Mouse (Mus musculus) hindbrain, embryonic 14.5 days (tissue): ENCODE measurements around the gene Maml2. TPM values are rescaled to one million over a fixed set of nuclear protein-coding genes. Genes with fewer than 3 reads are reported as not detected.

Experiments used
- ATAC-seq: fragments of 200-750 bp; cut with Nextera tagmentation; 2 replicates; pipeline ENCODE4 v1.8.0; 2017; ENCODE audit warnings: moderate number of reproducible peaks, mild to moderate bottlenecking, moderate TSS enrichment, moderate library complexity; ENCODE audit not compliant: low FRiP score
- DNase-seq: peaks from one replicate; pipeline ENCODE4 v3.0.0-alpha.2; 2015; ENCODE audit warnings: low spot score
- H3K27ac ChIP-seq: fragments of 300-500 bp; sonication (generic); 2 replicates; pipeline ENCODE4 v1.5.1; 2014; ENCODE audit warnings: mild to moderate bottlenecking, moderate library complexity
- H3K27me3 ChIP-seq: fragments of 300-500 bp; sonication (generic); 2 replicates; pipeline ENCODE4 v1.6.1; 2014; ENCODE audit warnings: mild to moderate bottlenecking, low read length, mixed read lengths; ENCODE audit not compliant: control insufficient read depth, insufficient read depth
- H3K36me3 ChIP-seq: fragments of 300-500 bp; sonication (generic); replicated peaks from 2 replicates; pipeline ENCODE4 v1.6.1; 2014; ENCODE audit not compliant: control insufficient read depth, insufficient read depth
- H3K4me1 ChIP-seq: fragments of 300-500 bp; sonication (generic); replicated peaks from 2 replicates; pipeline ENCODE4 v1.6.1; 2014; ENCODE audit warnings: antibody characterized with exemption, low read length, mixed read lengths; ENCODE audit not compliant: control insufficient read depth, insufficient read depth
- H3K4me2 ChIP-seq: fragments of 300-500 bp; sonication (generic); replicated peaks from 2 replicates; pipeline ENCODE4 v1.6.1; 2014; ENCODE audit warnings: mild to moderate bottlenecking, moderate library complexity
- H3K4me3 ChIP-seq: fragments of 300-500 bp; sonication (generic); replicated peaks from 2 replicates; pipeline ENCODE4 v1.5.1; 2014; ENCODE audit warnings: mild to moderate bottlenecking, low read length
- H3K9ac ChIP-seq: fragments of 300-500 bp; sonication (generic); 2 replicates; pipeline ENCODE4 v1.6.1; 2014
- H3K9me3 ChIP-seq: fragments of 300-500 bp; sonication (generic); 2 replicates; pipeline ENCODE4 v1.6.1; 2016; ENCODE audit warnings: low read length; ENCODE audit not compliant: control insufficient read depth
- whole genome bisulfite sequencing: fragments of 180-500 bp; shearing (Covaris S2); extraction: QIAGEN DNeasy Blood & Tissue Kit; methylation state at CpG from one replicate; pipeline ENCODE4 v1.1.7; 2014; 5-methylcytosine and 5-hydroxymethylcytosine counted together
- polyA plus RNA-seq: library from polyadenylated mRNA; unstranded; fragments of >200 nt; fragmentation: Nextera tagmentation; extraction: Ambion mirVana; gene quantifications from 2 replicates; pipeline ENCODE4 v1.2.1, GENCODE M21; 2014

Gene Maml2
- polyA plus RNA-seq, 1 experiment from 2014 or later, result 10.8 TPM

GRCm38 (mm10) chr9:13574059-13574458 lies 276.3 kb downstream of the Maml2 start:
- Histone ChIP-seq H3K4me3 (no peak overlapping the region), H3K4me2 (no peak overlapping the region), H3K27ac (no peak overlapping the region), H3K27me3 (no peaks in the 10 kb centered on the region), H3K36me3 (no peaks in the 10 kb centered on the region), H3K9me3 (peaks cover 3% of the 10 kb centered on the region; the same call in 1 of the 2 replicates), H3K4me1 (no peaks in the 10 kb centered on the region), H3K9ac (no peak overlapping the region)
- ATAC-seq (no peak), DNase-seq (no peak)
- 76% methylated on average over 5 of the region's 5 CpGs for WGBS

- no peak overlapping the region for H3K27ac ChIP-seq
- H3K36me3 ChIP-seq, result no peaks in the 10 kb centered on the region
- ATAC-seq (no peak), DNase-seq (no peak)
- H3K9ac ChIP-seq, result no peak overlapping the region
- no peak overlapping the region for H3K4me3 ChIP-seq
- WGBS, result 50% methylated on average over 2 of the region's 2 CpGs
- H3K9me3 ChIP-seq, result peaks cover 3% of the 10 kb centered on the region; the same call in 1 of the 2 replicates
- H3K4me1 ChIP-seq, result no peaks in the 10 kb centered on the region
- no peaks in the 10 kb centered on the region for H3K27me3 ChIP-seq
- no peak overlapping the region for H3K4me2 ChIP-seq
Measured at GRCm38 (mm10) chr9:13574913-13575312, 277.2 kb downstream of the Maml2 start.

- no peak overlapping the region for H3K4me3 ChIP-seq
- H3K27me3 ChIP-seq, result no peaks in the 10 kb centered on the region
- no peak overlapping the region for H3K27ac ChIP-seq
- no peak overlapping the region for H3K9ac ChIP-seq
- no peak overlapping the region for H3K4me2 ChIP-seq
- H3K9me3 ChIP-seq, result peaks cover 3% of the 10 kb centered on the region; the same call in 1 of the 2 replicates
- no peaks in the 10 kb centered on the region for H3K4me1 ChIP-seq
- ATAC-seq, result no peak
- 69% methylated on average over 1 of the region's 1 CpGs for WGBS
- DNase-seq, result no peak
- H3K36me3 ChIP-seq, result no peaks in the 10 kb centered on the region
Measured at GRCm38 (mm10) chr9:13577150-13577549, 279.4 kb downstream of the Maml2 start.

- Histone ChIP-seq H3K9ac (no peak overlapping the region), H3K27me3 (no peaks in the 10 kb centered on the region), H3K4me3 (no peak overlapping the region), H3K9me3 (no peaks in the 10 kb centered on the region), H3K27ac (no peak overlapping the region), H3K36me3 (no peaks in the 10 kb centered on the region), H3K4me1 (peaks cover 9% of the 10 kb centered on the region; the same call in 1 of the 2 replicates), H3K4me2 (no peak overlapping the region)
- DNase-seq (no peak), ATAC-seq (no peak)
- 81% methylated on average over 5 of the region's 5 CpGs for WGBS
Measured at GRCm38 (mm10) chr9:13581184-13581583, 283.4 kb downstream of the Maml2 start.

GRCm38 (mm10) chr9:13583952-13584351 lies 286.2 kb downstream of the Maml2 start:
- H3K27ac ChIP-seq, result 0 out of 2 replicates have a peak overlapping the region, but pooled peaks have one; percentile 26
- no peaks in the 10 kb centered on the region for H3K27me3 ChIP-seq
- no peaks in the 10 kb centered on the region for H3K36me3 ChIP-seq
- H3K4me2 ChIP-seq, result no peak overlapping the region
- ATAC-seq, result no peak
- WGBS, result 54% methylated on average over 5 of the region's 5 CpGs
- H3K4me3 ChIP-seq, result no peak overlapping the region
- no peak for DNase-seq
- no peak overlapping the region for H3K9ac ChIP-seq
- H3K4me1 ChIP-seq, result peaks cover 18% of the 10 kb centered on the region; the same call in 1 of the 2 replicates
- no peaks in the 10 kb centered on the region for H3K9me3 ChIP-seq

- no peaks in the 10 kb centered on the region for H3K27me3 ChIP-seq
- H3K4me2 ChIP-seq, result no peak overlapping the region
- no peaks in the 10 kb centered on the region for H3K36me3 ChIP-seq
- DNase-seq (no peak), ATAC-seq (no peak)
- H3K9ac ChIP-seq, result no peak overlapping the region
- whole genome bisulfite sequencing, result 87% methylated on average over 3 of the region's 3 CpGs
- no peak overlapping the region for H3K4me3 ChIP-seq
- H3K9me3 ChIP-seq, result no peaks in the 10 kb centered on the region
- 0 out of 2 replicates have a peak overlapping the region, but pooled peaks have one; percentile 26 for H3K27ac ChIP-seq
- H3K4me1 ChIP-seq, result peaks cover 18% of the 10 kb centered on the region; the same call in 1 of the 2 replicates
Measured at GRCm38 (mm10) chr9:13584435-13584834, 286.7 kb downstream of the Maml2 start.

- DNase-seq (no peak), ATAC-seq (no peak)
- H3K4me2 ChIP-seq, result no peak overlapping the region
- no peak overlapping the region for H3K4me3 ChIP-seq
- no peaks in the 10 kb centered on the region for H3K36me3 ChIP-seq
- H3K4me1 ChIP-seq, result peaks cover 18% of the 10 kb centered on the region; the same call in 1 of the 2 replicates
- no peaks in the 10 kb centered on the region for H3K27me3 ChIP-seq
- H3K9ac ChIP-seq, result no peak overlapping the region
- WGBS, result 64% methylated on average over 9 of the region's 9 CpGs
- H3K27ac ChIP-seq, result 0 out of 2 replicates have a peak overlapping the region, but pooled peaks have one; percentile 51
- no peaks in the 10 kb centered on the region for H3K9me3 ChIP-seq
Measured at GRCm38 (mm10) chr9:13587085-13587933, 289.6 kb downstream of the Maml2 start.

GRCm38 (mm10) chr9:13588786-13589185 lies 291.0 kb downstream of the Maml2 start:
- no peak for ATAC-seq
- H3K4me2 ChIP-seq, result no peak overlapping the region
- H3K27ac ChIP-seq, result no peak overlapping the region
- no peak overlapping the region for H3K9ac ChIP-seq
- H3K4me1 ChIP-seq, result peaks cover 14% of the 10 kb centered on the region; the same call in 1 of the 2 replicates
- WGBS, result 98% methylated on average over 1 of the region's 1 CpGs
- no peak for DNase-seq
- no peak overlapping the region for H3K4me3 ChIP-seq
- no peaks in the 10 kb centered on the region for H3K9me3 ChIP-seq
- H3K27me3 ChIP-seq, result no peaks in the 10 kb centered on the region
- H3K36me3 ChIP-seq, result no peaks in the 10 kb centered on the region

GRCm38 (mm10) chr9:13592701-13593100 lies 294.9 kb downstream of the Maml2 start:
- no peak overlapping the region for H3K4me2 ChIP-seq
- H3K27me3 ChIP-seq, result no peaks in the 10 kb centered on the region
- DNase-seq (no peak), ATAC-seq (no peak)
- 91% methylated on average over 10 of the region's 10 CpGs for WGBS
- no peak overlapping the region for H3K4me3 ChIP-seq
- no peak overlapping the region for H3K27ac ChIP-seq
- H3K9me3 ChIP-seq, result no peaks in the 10 kb centered on the region
- peaks cover 17% of the 10 kb centered on the region for H3K4me1 ChIP-seq
- H3K9ac ChIP-seq, result no peak overlapping the region
- no peaks in the 10 kb centered on the region for H3K36me3 ChIP-seq
